Mouse (Mus musculus) stomach, postnatal 0 days (tissue): ENCODE data around the gene Cacna2d4. TPM values are rescaled to one million over a fixed set of nuclear protein-coding genes. Genes with fewer than 3 reads are reported as not detected.

ENCODE experiments used
- ATAC-seq: fragments of 200-750 bp; cut with Nextera tagmentation; 2 replicates; pipeline ENCODE4 v1.8.0; 2017; ENCODE audit not compliant: low FRiP score, low TSS enrichment
- DNase-seq: peaks from one replicate; pipeline ENCODE4 v3.0.0-alpha.2; 2016; ENCODE audit warnings: low spot score
- H3K27ac ChIP-seq: fragments of 300-500 bp; sonication (generic); replicated peaks from 2 replicates; pipeline ENCODE4 v1.5.1; 2014; ENCODE audit warnings: mild to moderate bottlenecking, control low read depth
- H3K27me3 ChIP-seq: fragments of 300-500 bp; sonication (generic); 2 replicates; pipeline ENCODE4 v1.6.1; 2014; ENCODE audit warnings: low read length; ENCODE audit not compliant: control insufficient read depth, insufficient read depth
- H3K36me3 ChIP-seq: fragments of 300-500 bp; sonication (generic); 2 replicates; pipeline ENCODE4 v1.6.1; 2014; ENCODE audit warnings: low read length, mixed read lengths; ENCODE audit not compliant: control insufficient read depth, insufficient read depth
- H3K4me1 ChIP-seq: fragments of 300-500 bp; sonication (generic); replicated peaks from 2 replicates; pipeline ENCODE4 v1.6.1; 2014; ENCODE audit warnings: antibody characterized with exemption; ENCODE audit not compliant: control insufficient read depth, insufficient read depth
- H3K4me2 ChIP-seq: fragments of 300-500 bp; sonication (generic); replicated peaks from 2 replicates; pipeline ENCODE4 v1.6.1; 2014; ENCODE audit warnings: low read depth, mild to moderate bottlenecking, control low read depth, moderate library complexity
- H3K4me3 ChIP-seq: fragments of 300-500 bp; sonication (generic); 2 replicates; pipeline ENCODE4 v1.5.1; 2014; ENCODE audit warnings: low read depth, low read length, control low read depth
- H3K9ac ChIP-seq: fragments of 300-500 bp; sonication (generic); 2 replicates; pipeline ENCODE4 v1.6.1; 2014; ENCODE audit warnings: mild to moderate bottlenecking, low read length, control low read depth, mixed read lengths
- H3K9me3 ChIP-seq: fragments of 300-500 bp; sonication (generic); 2 replicates; pipeline ENCODE4 v1.6.1; 2016; ENCODE audit warnings: low read length; ENCODE audit not compliant: control insufficient read depth
- CTCF ChIP-seq: IDR thresholded peaks from 2 replicates; pipeline ENCODE4 v1.5.1; 2016; ENCODE audit warnings: antibody characterized with exemption, low read depth, mild to moderate bottlenecking, moderate library complexity
- EP300 ChIP-seq: optimal IDR thresholded peaks from 2 replicates; pipeline ENCODE3; 2016; ENCODE audit warnings: antibody characterized with exemption
- WGBS: fragments of 180-500 bp; shearing (Covaris S2); extraction: QIAGEN DNeasy Blood & Tissue Kit; methylation state at CpG from one replicate; pipeline ENCODE4 v1.1.7; 2014; 5-methylcytosine and 5-hydroxymethylcytosine counted together
- polyA plus RNA-seq: library from polyadenylated mRNA; unstranded; fragments of >200 nt; fragmentation: Nextera tagmentation; extraction: Ambion mirVana; gene quantifications from 2 replicates; pipeline ENCODE4 v1.2.1, GENCODE M21; 2015

Cacna2d4 gene
- polyA plus RNA-seq, 1 experiment from 2014 or later: 0.13 TPM

GRCm38 (mm10) chr6:119194601-119195000, 41.7 kb upstream of the Cacna2d4 start:
- Histone ChIP-seq H3K9ac (no peak overlapping the region), H3K9me3 (no peaks in the 10 kb centered on the region), H3K36me3 (peaks cover 6% of the 10 kb centered on the region; the same call in 1 of the 2 replicates), H3K4me3 (no peak overlapping the region), H3K4me2 (no peak overlapping the region), H3K4me1 (0 out of 2 replicates have a peak, but pooled peaks cover 2% of the 10 kb centered on the region), H3K27me3 (no peaks in the 10 kb centered on the region), H3K27ac (no peak overlapping the region)
- TF ChIP-seq CTCF: no peak
- TF ChIP-seq EP300: no peak
- 60% methylated on average over 7 of the region's 7 CpGs for WGBS
- ATAC-seq (no peak), DNase-seq (no peak)

- no peak within 1 kb of the TSS for H3K9ac ChIP-seq
- no peak for ATAC-seq
- H3K9me3 ChIP-seq: no peaks in the 10 kb centered on the region
- peaks cover 7% of the 10 kb centered on the region; the same call in 1 of the 2 replicates for H3K4me1 ChIP-seq
- peaks cover 9% of the 10 kb centered on the region; the same call in 1 of the 2 replicates for H3K36me3 ChIP-seq
- H3K4me3 ChIP-seq: no peak within 1 kb of the TSS
- H3K27ac ChIP-seq: no peak within 1 kb of the TSS
- TF ChIP-seq EP300 (no peak), CTCF (no peak)
- H3K4me2 ChIP-seq: no peak within 1 kb of the TSS
- DNase-seq: no peak
- no peaks in the 10 kb centered on the region for H3K27me3 ChIP-seq
- WGBS: 54% methylated on average over 17 of the region's 17 CpGs
These were observed 39.7 kb upstream of the Cacna2d4 start, which contains the start of gene Cacna1c for GRCm38 (mm10) chr6:119196382-119197305. Gene Cacna1c, minus strand, starts transcription at chr6:119196418.

- Histone ChIP-seq H3K4me3 (no peak overlapping the region), H3K4me1 (peaks cover 7% of the 10 kb centered on the region; the same call in 1 of the 2 replicates), H3K36me3 (peaks cover 5% of the 10 kb centered on the region; the same call in 1 of the 2 replicates), H3K27me3 (no peaks in the 10 kb centered on the region), H3K4me2 (no peak overlapping the region), H3K9ac (no peak overlapping the region), H3K9me3 (no peaks in the 10 kb centered on the region), H3K27ac (peak overlapping the region; percentile 35; the same call in 1 of the 2 replicates)
- ATAC-seq (peak; percentile 28; the same call in 1 of the 2 replicates), DNase-seq (no peak)
- TF ChIP-seq EP300: no peak
- TF ChIP-seq CTCF: no peak
- 54% methylated on average over 15 of the region's 15 CpGs for WGBS
These were observed 37.6 kb upstream of the Cacna2d4 start for GRCm38 (mm10) chr6:119198534-119199273.

GRCm38 (mm10) chr6:119199274-119199879, 36.9 kb upstream of the Cacna2d4 start:
- DNase-seq: no peak
- Histone ChIP-seq H3K4me3 (no peak overlapping the region), H3K36me3 (peaks cover 2% of the 10 kb centered on the region; the same call in 1 of the 2 replicates), H3K4me2 (no peak overlapping the region), H3K9ac (no peak overlapping the region), H3K27me3 (no peaks in the 10 kb centered on the region), H3K27ac (no peak overlapping the region; the same call in 1 of the 2 replicates), H3K4me1 (peaks cover 7% of the 10 kb centered on the region; the same call in 1 of the 2 replicates), H3K9me3 (no peaks in the 10 kb centered on the region)
- ATAC-seq: no peak
- TF ChIP-seq EP300 (no peak), CTCF (no peak)
- 58% methylated on average over 8 of the region's 8 CpGs for WGBS

- no peaks in the 10 kb centered on the region for H3K27me3 ChIP-seq
- WGBS: 57% methylated on average over 5 of the region's 5 CpGs
- peak; percentile 85 for ATAC-seq
These were observed 36.0 kb upstream of the Cacna2d4 start for GRCm38 (mm10) chr6:119200362-119200761.

More at GRCm38 (mm10) chr6:119200362-119200761, 36.0 kb upstream of the Cacna2d4 start:
- no peak overlapping the region for H3K27ac ChIP-seq
- no peaks in the 10 kb centered on the region for H3K9me3 ChIP-seq
- no peak overlapping the region for H3K9ac ChIP-seq
- TF ChIP-seq EP300 (no peak), CTCF (no peak)
- H3K4me3 ChIP-seq: no peak overlapping the region
- no peak overlapping the region for H3K4me2 ChIP-seq
- H3K4me1 ChIP-seq: peaks cover 7% of the 10 kb centered on the region; the same call in 1 of the 2 replicates
- peak; percentile 36 for DNase-seq
- H3K36me3 ChIP-seq: peaks cover 2% of the 10 kb centered on the region; the same call in 1 of the 2 replicates
